Mouse (Mus musculus): ENCODE results near the gene Slc9a1. TPM values are rescaled to one million over a fixed set of nuclear protein-coding genes. Genes with fewer than 3 reads are reported as not detected.

Gene Slc9a1
- polyA plus RNA-seq, 1 experiment from 2014 or later, result 9.1 TPM

GRCm38 (mm10) chr4:133460006-133460405 lies 90.5 kb downstream of the Slc9a1 start:
- no peaks in the 10 kb centered on the region for H3K27me3 ChIP-seq (replicated peaks; ENCODE audit: control insufficient read depth, insufficient read depth, low read length)
- H3K9ac ChIP-seq (ENCODE audit: low read depth, low read length), result no peak overlapping the region
- ATAC-seq, result no peak
- peaks cover 6% of the 10 kb centered on the region for H3K4me1 ChIP-seq (ENCODE audit: control insufficient read depth, insufficient read depth, low read length)
- no peak overlapping the region for H3K4me2 ChIP-seq (ENCODE audit: low read depth, low read length)
- WGBS, result 90% methylated on average over 1 of the region's 1 CpGs
- no peaks in the 10 kb centered on the region for H3K36me3 ChIP-seq (ENCODE audit: control insufficient read depth, insufficient read depth, low read length)
- H3K27ac ChIP-seq (ENCODE audit: low read length), result no peak overlapping the region
- H3K9me3 ChIP-seq (ENCODE audit: control insufficient read depth, low read length), result no peaks in the 10 kb centered on the region
- H3K4me3 ChIP-seq (ENCODE audit: low read length), result no peak overlapping the region

- no peak overlapping the region for H3K4me3 ChIP-seq (ENCODE audit: low read length)
- H3K27ac ChIP-seq (ENCODE audit: low read length), result no peak overlapping the region
- H3K27me3 ChIP-seq (replicated peaks; ENCODE audit: control insufficient read depth, insufficient read depth, low read length), result no peaks in the 10 kb centered on the region
- ATAC-seq, result peak; percentile 24; the same call in 1 of the 2 replicates
- 51% methylated on average over 5 of the region's 5 CpGs for WGBS
- no peaks in the 10 kb centered on the region for H3K36me3 ChIP-seq (ENCODE audit: control insufficient read depth, insufficient read depth, low read length)
- H3K9ac ChIP-seq (ENCODE audit: low read depth, low read length), result no peak overlapping the region
- no peaks in the 10 kb centered on the region for H3K9me3 ChIP-seq (ENCODE audit: control insufficient read depth, low read length)
- peaks cover 6% of the 10 kb centered on the region for H3K4me1 ChIP-seq (ENCODE audit: control insufficient read depth, insufficient read depth, low read length)
- no peak overlapping the region for H3K4me2 ChIP-seq (ENCODE audit: low read depth, low read length)
Measured at GRCm38 (mm10) chr4:133460796-133461325, 91.4 kb downstream of the Slc9a1 start.

GRCm38 (mm10) chr4:133461362-133461761 lies 91.9 kb downstream of the Slc9a1 start:
- Histone ChIP-seq H3K36me3 (ENCODE audit: control insufficient read depth, insufficient read depth, low read length) (no peaks in the 10 kb centered on the region), H3K4me1 (ENCODE audit: control insufficient read depth, insufficient read depth, low read length) (peaks cover 6% of the 10 kb centered on the region), H3K4me2 (ENCODE audit: low read depth, low read length) (no peak overlapping the region), H3K27ac (ENCODE audit: low read length) (no peak overlapping the region), H3K27me3 (replicated peaks; ENCODE audit: control insufficient read depth, insufficient read depth, low read length) (no peaks in the 10 kb centered on the region), H3K9me3 (ENCODE audit: control insufficient read depth, low read length) (no peaks in the 10 kb centered on the region), H3K9ac (ENCODE audit: low read depth, low read length) (no peak overlapping the region), H3K4me3 (ENCODE audit: low read length) (no peak overlapping the region)
- peak; percentile 40; the same call in 1 of the 2 replicates for ATAC-seq
- 57% methylated on average over 3 of the region's 4 CpGs for WGBS

DNA sequence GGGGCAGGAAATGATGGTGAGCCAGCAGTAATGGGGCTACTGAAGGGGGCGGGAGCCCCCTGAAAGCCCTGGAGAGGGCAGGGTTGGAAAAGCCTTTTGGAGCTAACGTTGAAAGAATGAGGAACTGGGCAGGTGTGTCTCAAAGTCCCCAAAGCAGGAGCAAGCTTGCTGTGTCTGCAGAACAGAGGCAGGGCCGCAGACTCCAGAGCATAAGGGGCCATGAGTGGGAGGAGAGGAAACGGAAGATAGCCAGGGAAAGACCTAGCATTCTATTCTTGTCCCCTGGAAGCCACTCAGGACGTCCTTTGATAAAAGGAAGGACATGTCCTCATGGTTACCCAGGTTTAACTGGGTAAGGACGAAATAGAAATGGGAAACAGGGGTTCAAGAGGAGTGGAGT lies 93.7 kb downstream of the Slc9a1 start:
- Histone ChIP-seq H3K9me3 (ENCODE audit: control insufficient read depth, low read length) (no peaks in the 10 kb centered on the region), H3K4me3 (ENCODE audit: low read length) (no peak overlapping the region), H3K4me2 (ENCODE audit: low read depth, low read length) (no peak overlapping the region), H3K27ac (ENCODE audit: low read length) (peak overlapping the region; percentile 39; the same call in 1 of the 2 replicates), H3K4me1 (ENCODE audit: control insufficient read depth, insufficient read depth, low read length) (peaks cover 6% of the 10 kb centered on the region), H3K9ac (ENCODE audit: low read depth, low read length) (peak overlapping the region; percentile 48), H3K36me3 (ENCODE audit: control insufficient read depth, insufficient read depth, low read length) (no peaks in the 10 kb centered on the region), H3K27me3 (replicated peaks; ENCODE audit: control insufficient read depth, insufficient read depth, low read length) (no peaks in the 10 kb centered on the region)
- 0 out of 2 replicates have a peak, but pooled peaks have one; percentile 24 for ATAC-seq
- WGBS, result 49% methylated on average over 6 of the region's 6 CpGs

GRCm38 (mm10) chr4:133468080-133468479 lies 98.6 kb downstream of the Slc9a1 start:
- Histone ChIP-seq H3K36me3 (ENCODE audit: control insufficient read depth, insufficient read depth, low read length) (no peaks in the 10 kb centered on the region), H3K4me2 (ENCODE audit: low read depth, low read length) (peak overlapping the region; percentile 95), H3K9ac (ENCODE audit: low read depth, low read length) (peak overlapping the region; percentile 63), H3K4me3 (ENCODE audit: low read length) (peak overlapping the region; percentile 58), H3K27me3 (replicated peaks; ENCODE audit: control insufficient read depth, insufficient read depth, low read length) (no peaks in the 10 kb centered on the region), H3K27ac (ENCODE audit: low read length) (no peak overlapping the region), H3K9me3 (ENCODE audit: control insufficient read depth, low read length) (peaks cover 4% of the 10 kb centered on the region; the same call in 1 of the 2 replicates), H3K4me1 (ENCODE audit: control insufficient read depth, insufficient read depth, low read length) (peaks cover 12% of the 10 kb centered on the region)
- WGBS, result under 1% methylated on average over 27 of the region's 27 CpGs
- ATAC-seq, result peak; percentile 85

DNA sequence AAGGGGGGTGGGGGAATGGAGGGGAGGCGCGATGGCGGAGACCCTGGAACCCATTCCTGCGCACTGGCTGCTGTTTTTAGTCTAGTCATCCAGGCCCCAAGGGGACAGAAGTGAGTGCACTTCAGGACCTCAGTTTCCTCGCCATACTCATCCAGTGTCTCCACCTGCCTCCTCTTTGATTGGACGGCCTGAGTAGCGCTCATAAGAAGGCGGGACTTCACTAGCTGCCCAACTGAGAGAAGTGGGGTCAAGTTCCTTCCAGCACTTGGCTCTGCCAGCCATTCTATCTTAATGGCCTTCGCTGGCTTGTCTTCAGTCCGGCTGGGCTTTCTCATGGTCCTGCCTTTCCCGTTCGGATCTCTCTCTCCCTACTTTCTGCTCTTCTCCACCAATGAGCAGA lies 99.6 kb downstream of the Slc9a1 start:
- Histone ChIP-seq H3K9ac (ENCODE audit: low read depth, low read length) (no peak overlapping the region), H3K4me3 (ENCODE audit: low read length) (no peak overlapping the region), H3K4me2 (ENCODE audit: low read depth, low read length) (peak overlapping the region; percentile 32; the same call in 1 of the 2 replicates), H3K9me3 (ENCODE audit: control insufficient read depth, low read length) (peaks cover 4% of the 10 kb centered on the region; the same call in 1 of the 2 replicates), H3K4me1 (ENCODE audit: control insufficient read depth, insufficient read depth, low read length) (peaks cover 8% of the 10 kb centered on the region), H3K27me3 (replicated peaks; ENCODE audit: control insufficient read depth, insufficient read depth, low read length) (no peaks in the 10 kb centered on the region), H3K36me3 (ENCODE audit: control insufficient read depth, insufficient read depth, low read length) (no peaks in the 10 kb centered on the region), H3K27ac (ENCODE audit: low read length) (no peak overlapping the region)
- WGBS, result 20% methylated on average over 12 of the region's 12 CpGs
- peak; percentile 45 for ATAC-seq

GRCm38 (mm10) chr4:133471135-133471821 lies 101.8 kb downstream of the Slc9a1 start:
- Histone ChIP-seq H3K36me3 (ENCODE audit: control insufficient read depth, insufficient read depth, low read length) (no peaks in the 10 kb centered on the region), H3K27me3 (replicated peaks; ENCODE audit: control insufficient read depth, insufficient read depth, low read length) (peaks cover 10% of the 10 kb centered on the region; the same call in 1 of the 2 replicates), H3K4me3 (ENCODE audit: low read length) (no peak overlapping the region), H3K4me2 (ENCODE audit: low read depth, low read length) (no peak overlapping the region), H3K9me3 (ENCODE audit: control insufficient read depth, low read length) (peaks cover 4% of the 10 kb centered on the region; the same call in 1 of the 2 replicates), H3K4me1 (ENCODE audit: control insufficient read depth, insufficient read depth, low read length) (peaks cover 8% of the 10 kb centered on the region), H3K27ac (ENCODE audit: low read length) (no peak overlapping the region), H3K9ac (ENCODE audit: low read depth, low read length) (no peak overlapping the region)
- no peak for ATAC-seq
- WGBS, result 78% methylated on average over 7 of the region's 7 CpGs

Small RNA genes within 50 kb of the gene (microRNA-seq; reads per million reads assigned to microRNA genes)
- gene Mir5122, result 1.6 reads per million

Other genes starting within 250 kb of the Slc9a1 start
- gene Wasf2, start 239.2 kb upstream of the Slc9a1 start, polyA plus RNA-seq (2015; fragmentation: Nextera tagmentation; extraction: Ambion mirVana), result 76.9 and 81.9 TPM in 2 replicates
- 1.6 and 2.0 TPM in 2 replicates for gene Cd164l2, start 157.6 kb upstream of the Slc9a1 start, polyA plus RNA-seq (2015; fragmentation: Nextera tagmentation; extraction: Ambion mirVana)
- 0.05 and 0.24 TPM in 2 replicates for gene Gpr3, start 157.2 kb upstream of the Slc9a1 start, polyA plus RNA-seq (2015; fragmentation: Nextera tagmentation; extraction: Ambion mirVana)
- 2.4 and 2.8 TPM in 2 replicates for gene Map3k6, start 128.9 kb upstream of the Slc9a1 start, polyA plus RNA-seq (2015; fragmentation: Nextera tagmentation; extraction: Ambion mirVana)
- 3.0 and 4.0 TPM in 2 replicates for gene Sytl1, start 106.6 kb upstream of the Slc9a1 start, polyA plus RNA-seq (2015; fragmentation: Nextera tagmentation; extraction: Ambion mirVana)
- gene Tmem222, start 91.9 kb upstream of the Slc9a1 start, polyA plus RNA-seq (2015; fragmentation: Nextera tagmentation; extraction: Ambion mirVana), result 69.8 and 75.7 TPM in 2 replicates
- gene Wdtc1, start 16.2 kb upstream of the Slc9a1 start, polyA plus RNA-seq (2015; fragmentation: Nextera tagmentation; extraction: Ambion mirVana), result 11.4 and 12.8 TPM in 2 replicates
- 0.66 and 0.73 TPM in 2 replicates for gene Tent5b, start 110.4 kb downstream of the Slc9a1 start, polyA plus RNA-seq (2015; fragmentation: Nextera tagmentation; extraction: Ambion mirVana)
- 0.70 and 0.81 TPM in 2 replicates for gene Trnp1, start 128.8 kb downstream of the Slc9a1 start, polyA plus RNA-seq (2015; fragmentation: Nextera tagmentation; extraction: Ambion mirVana)
- 55.3 and 59.9 TPM in 2 replicates for gene Kdf1, start 149.3 kb downstream of the Slc9a1 start, polyA plus RNA-seq (2015; fragmentation: Nextera tagmentation; extraction: Ambion mirVana)
- gene Nudc, start 176.3 kb downstream of the Slc9a1 start, polyA plus RNA-seq (2015; fragmentation: Nextera tagmentation; extraction: Ambion mirVana), result 214 and 228 TPM in 2 replicates
- 9.2 and 10.3 TPM in 2 replicates for gene Nr0b2, start 183.7 kb downstream of the Slc9a1 start, polyA plus RNA-seq (2015; fragmentation: Nextera tagmentation; extraction: Ambion mirVana)
- gene Gpatch3, start 205.0 kb downstream of the Slc9a1 start, polyA plus RNA-seq (2015; fragmentation: Nextera tagmentation; extraction: Ambion mirVana), result 5.5 and 7.5 TPM in 2 replicates
- gene Gpn2, start 214.7 kb downstream of the Slc9a1 start, polyA plus RNA-seq (2015; fragmentation: Nextera tagmentation; extraction: Ambion mirVana), result 17.1 and 17.3 TPM in 2 replicates
- gene Sfn, start 232.5 kb downstream of the Slc9a1 start, polyA plus RNA-seq (2015; fragmentation: Nextera tagmentation; extraction: Ambion mirVana), result 50.1 and 59.9 TPM in 2 replicates